Mouse (Mus musculus) embryonic facial prominence, embryonic 13.5 days (tissue): ENCODE measurements around the gene Atp23. TPM values are rescaled to one million over a fixed set of nuclear protein-coding genes. Genes with fewer than 3 reads are reported as not detected.

ENCODE experiments used
- ATAC-seq: fragments of 200-750 bp; cut with Nextera tagmentation; 2 replicates; pipeline ENCODE4 v1.8.0; 2017; ENCODE audit warnings: low read depth; ENCODE audit not compliant: insufficient number of reproducible peaks, insufficient read depth, low FRiP score, low TSS enrichment
- H3K27ac ChIP-seq: fragments of 300-500 bp; sonication (generic); 2 replicates; pipeline ENCODE4 v1.5.1; 2015; ENCODE audit warnings: moderate library complexity, mild to moderate bottlenecking, inconsistent platforms
- H3K27me3 ChIP-seq: fragments of 300-500 bp; sonication (generic); 2 replicates; pipeline ENCODE4 v1.6.1; 2015; ENCODE audit warnings: mild to moderate bottlenecking, inconsistent platforms
- H3K36me3 ChIP-seq: fragments of 300-500 bp; sonication (generic); 2 replicates; pipeline ENCODE4 v1.6.1; 2015; ENCODE audit warnings: mild to moderate bottlenecking, inconsistent platforms
- H3K4me1 ChIP-seq: fragments of 300-500 bp; sonication (generic); 2 replicates; pipeline ENCODE4 v1.6.1; 2015; ENCODE audit warnings: inconsistent platforms
- H3K4me2 ChIP-seq: fragments of 300-500 bp; sonication (generic); 2 replicates; pipeline ENCODE4 v1.6.1; 2015; ENCODE audit warnings: moderate library complexity, mild to moderate bottlenecking, inconsistent platforms
- H3K4me3 ChIP-seq: fragments of 300-500 bp; sonication (generic); 2 replicates; pipeline ENCODE4 v1.5.1; 2015; ENCODE audit warnings: mild to moderate bottlenecking, inconsistent platforms
- H3K9ac ChIP-seq: fragments of 300-500 bp; sonication (generic); 2 replicates; pipeline ENCODE4 v1.6.1; 2015; ENCODE audit warnings: mild to moderate bottlenecking, inconsistent platforms
- H3K9me3 ChIP-seq: fragments of 300-500 bp; sonication (generic); 2 replicates; pipeline ENCODE4 v1.6.1; 2016; ENCODE audit warnings: inconsistent platforms
- WGBS: fragments of 180-500 bp; shearing (Covaris S2); methylation state at CpG from one replicate; pipeline ENCODE4 v1.1.7; 2015; ENCODE audit warnings: mixed read lengths; 5-methylcytosine and 5-hydroxymethylcytosine counted together
- polyA plus RNA-seq: library from polyadenylated mRNA; unstranded; fragments of >200 nt; fragmentation: Nextera tagmentation; extraction: Ambion mirVana; gene quantifications from 2 replicates; pipeline ENCODE4 v1.2.1, GENCODE M21; 2015

Atp23 gene
- polyA plus RNA-seq, 1 experiment from 2014 or later, result 19.9 TPM

- H3K4me1 ChIP-seq, result peaks cover 4% of the 10 kb centered on the region; the same call in 1 of the 2 replicates
- ATAC-seq, result no peak
Observed at GRCm38 (mm10) chr10:126906811-126907210, 5.7 kb upstream of the Atp23 start.

GRCm38 (mm10) chr10:126905650-126906075 lies 4.5 kb upstream of the Atp23 start:
- Histone ChIP-seq H3K4me1 (peaks cover 11% of the 10 kb centered on the region), H3K27me3 (no peaks in the 10 kb centered on the region), H3K9me3 (no peaks in the 10 kb centered on the region), H3K36me3 (no peaks in the 10 kb centered on the region), H3K4me2 (peak overlapping the region; percentile 77), H3K27ac (peak overlapping the region; percentile 81), H3K4me3 (peak overlapping the region; percentile 50), H3K9ac (peak overlapping the region; percentile 71)
- ATAC-seq, result peak; percentile 62; the same call in 1 of the 2 replicates
- WGBS, result 1% methylated on average over 30 of the region's 30 CpGs

More at GRCm38 (mm10) chr10:126906811-126907210, 5.7 kb upstream of the Atp23 start:
- Histone ChIP-seq H3K27ac (no peak overlapping the region), H3K36me3 (no peaks in the 10 kb centered on the region), H3K4me3 (no peak overlapping the region), H3K9me3 (no peaks in the 10 kb centered on the region), H3K9ac (no peak overlapping the region), H3K27me3 (no peaks in the 10 kb centered on the region), H3K4me2 (no peak overlapping the region)
- 90% methylated on average over 5 of the region's 5 CpGs for WGBS

DNA sequence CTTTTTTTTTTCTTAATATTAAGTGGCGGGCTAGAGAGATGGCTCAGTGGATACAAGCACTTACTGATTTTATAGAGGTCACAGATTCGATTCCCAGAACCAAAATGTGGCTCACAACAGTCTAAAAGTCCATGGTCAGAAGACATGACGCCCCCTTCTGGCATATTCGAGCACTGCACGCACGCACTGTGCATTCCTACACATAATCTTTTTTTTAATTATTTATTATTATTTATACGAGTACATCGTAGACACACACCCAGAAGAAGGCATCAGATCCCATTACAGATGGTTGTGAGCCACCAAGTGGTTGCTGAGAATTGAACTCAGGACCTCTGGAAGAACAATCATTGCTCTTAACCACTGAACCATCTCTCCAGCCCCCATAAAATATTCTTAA lies 3.9 kb upstream of the Atp23 start:
- Histone ChIP-seq H3K4me3 (peak overlapping the region; percentile 50), H3K36me3 (no peaks in the 10 kb centered on the region), H3K4me1 (peaks cover 16% of the 10 kb centered on the region), H3K27ac (peak overlapping the region; percentile 81), H3K9me3 (no peaks in the 10 kb centered on the region), H3K9ac (no peak overlapping the region), H3K4me2 (peak overlapping the region; percentile 77), H3K27me3 (no peaks in the 10 kb centered on the region)
- no peak for ATAC-seq
- 72% methylated on average over 8 of the region's 8 CpGs for WGBS

- H3K9ac ChIP-seq, result no peak overlapping the region
- WGBS, result 29% methylated on average over 5 of the region's 5 CpGs
- ATAC-seq, result no peak
- H3K36me3 ChIP-seq, result no peaks in the 10 kb centered on the region
- H3K4me2 ChIP-seq, result no peak overlapping the region
- H3K9me3 ChIP-seq, result no peaks in the 10 kb centered on the region
- no peaks in the 10 kb centered on the region for H3K27me3 ChIP-seq
- H3K4me1 ChIP-seq, result peaks cover 20% of the 10 kb centered on the region
- no peak overlapping the region for H3K4me3 ChIP-seq
- no peak overlapping the region for H3K27ac ChIP-seq
Observed at GRCm38 (mm10) chr10:126904221-126904620, 3.1 kb upstream of the Atp23 start.

GRCm38 (mm10) chr10:126901488-126901843 lies 311 bp upstream of the Atp23 start:
- under 1% methylated on average over 4 of the region's 4 CpGs for WGBS
- no peak for ATAC-seq
- Histone ChIP-seq H3K9ac (no peak overlapping the region), H3K27ac (no peak overlapping the region), H3K4me1 (peaks cover 20% of the 10 kb centered on the region), H3K4me3 (peak overlapping the region; percentile 80), H3K27me3 (no peaks in the 10 kb centered on the region), H3K36me3 (peaks cover 13% of the 10 kb centered on the region), H3K4me2 (peak overlapping the region; percentile 97), H3K9me3 (no peaks in the 10 kb centered on the region)

- no peak for ATAC-seq
- Histone ChIP-seq H3K36me3 (peaks cover 59% of the 10 kb centered on the region), H3K4me1 (peaks cover 15% of the 10 kb centered on the region), H3K27me3 (no peaks in the 10 kb centered on the region), H3K4me2 (no peak overlapping the region), H3K9me3 (no peaks in the 10 kb centered on the region), H3K4me3 (no peak overlapping the region), H3K27ac (no peak overlapping the region), H3K9ac (no peak overlapping the region)
- 44% methylated on average over 6 of the region's 6 CpGs for WGBS
Observed at GRCm38 (mm10) chr10:126895891-126896290, 5.3 kb downstream of the Atp23 start.

DNA sequence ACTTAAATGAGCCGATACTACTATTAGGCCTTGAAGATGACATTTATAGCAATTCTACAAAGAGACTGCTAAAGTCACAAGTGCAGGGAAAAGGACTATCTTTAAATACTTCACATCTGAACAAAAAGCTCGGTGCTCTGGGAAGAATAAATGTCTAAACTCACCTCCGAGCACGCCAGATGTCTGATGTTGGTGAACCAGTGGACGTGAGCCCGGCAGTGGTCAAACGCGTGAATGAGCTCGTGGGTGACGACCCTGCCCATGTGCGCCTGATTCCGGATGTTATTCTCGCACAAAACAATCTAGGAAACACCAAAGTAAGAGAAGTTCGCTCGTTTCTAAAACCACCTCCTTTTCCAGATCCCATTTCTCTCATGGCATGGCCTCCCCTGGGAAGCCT lies 7.1 kb downstream of the Atp23 start:
- Histone ChIP-seq H3K4me1 (0 out of 2 replicates have a peak, but pooled peaks cover 3% of the 10 kb centered on the region), H3K4me3 (no peak overlapping the region), H3K9ac (no peak overlapping the region), H3K27ac (no peak overlapping the region), H3K27me3 (no peaks in the 10 kb centered on the region), H3K9me3 (no peaks in the 10 kb centered on the region), H3K36me3 (peaks cover 77% of the 10 kb centered on the region), H3K4me2 (no peak overlapping the region)
- 94% methylated on average over 15 of the region's 15 CpGs for WGBS
- ATAC-seq, result no peak

DNA sequence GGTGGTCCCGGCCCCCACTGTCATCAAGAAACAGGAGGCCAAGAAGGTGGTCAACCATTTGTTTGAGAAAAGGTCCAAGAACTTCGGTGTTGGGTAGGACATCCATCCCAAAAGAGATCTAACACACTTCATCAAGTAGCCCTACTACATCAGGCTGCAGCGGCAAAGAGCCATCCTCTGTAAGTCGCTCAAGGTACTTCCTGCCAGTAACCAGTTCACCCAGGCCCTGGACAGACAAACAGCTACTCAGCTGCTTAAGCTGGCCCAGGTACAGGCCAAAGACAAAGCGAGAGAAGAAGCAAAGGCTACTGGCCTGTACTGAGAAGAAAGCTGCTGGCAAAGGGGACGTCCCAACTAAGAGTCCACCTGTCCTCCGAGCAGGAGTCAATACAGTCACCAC lies 8.0 kb downstream of the Atp23 start:
- no peak for ATAC-seq
- H3K9me3 ChIP-seq, result peaks cover 3% of the 10 kb centered on the region; the same call in 1 of the 2 replicates
- 97% methylated on average over 7 of the region's 7 CpGs for WGBS

DNA sequence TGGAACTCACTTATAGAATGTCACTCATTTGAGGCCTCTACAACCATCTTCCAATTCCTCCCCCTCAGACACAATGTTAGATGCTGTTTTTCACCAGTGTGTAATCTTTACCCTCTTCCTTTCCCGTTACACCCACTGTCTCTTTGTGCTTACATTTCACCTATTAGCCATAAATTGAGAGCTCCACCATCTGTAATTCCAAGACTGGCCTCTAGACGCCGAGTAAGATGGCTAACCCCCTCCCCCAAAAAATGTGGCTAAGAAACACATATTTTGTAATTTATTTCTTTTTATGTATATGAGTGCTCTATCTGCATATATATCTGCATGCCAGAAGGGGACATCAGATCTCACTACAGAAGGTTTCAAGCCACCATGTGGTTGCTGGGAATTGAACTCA lies 27.4 kb downstream of the Atp23 start:
- Histone ChIP-seq H3K27ac (no peak overlapping the region), H3K4me3 (no peak overlapping the region), H3K9ac (no peak overlapping the region), H3K9me3 (no peaks in the 10 kb centered on the region), H3K4me1 (0 out of 2 replicates have a peak, but pooled peaks cover 6% of the 10 kb centered on the region), H3K4me2 (no peak overlapping the region), H3K27me3 (no peaks in the 10 kb centered on the region), H3K36me3 (no peaks in the 10 kb centered on the region)
- no peak for ATAC-seq
- 88% methylated on average over 3 of the region's 3 CpGs for WGBS

More for the DNA sequence above, 8.0 kb downstream of the Atp23 start:
- H3K4me3 ChIP-seq, result no peak overlapping the region
- H3K4me2 ChIP-seq, result no peak overlapping the region
- 0 out of 2 replicates have a peak, but pooled peaks cover 3% of the 10 kb centered on the region for H3K4me1 ChIP-seq
- H3K27ac ChIP-seq, result no peak overlapping the region
- peaks cover 78% of the 10 kb centered on the region for H3K36me3 ChIP-seq
- H3K27me3 ChIP-seq, result no peaks in the 10 kb centered on the region
- no peak overlapping the region for H3K9ac ChIP-seq

GRCm38 (mm10) chr10:126872256-126872655 lies 28.9 kb downstream of the Atp23 start:
- Histone ChIP-seq H3K27ac (no peak overlapping the region), H3K9ac (no peak overlapping the region), H3K4me2 (no peak overlapping the region), H3K27me3 (no peaks in the 10 kb centered on the region), H3K36me3 (no peaks in the 10 kb centered on the region), H3K4me1 (0 out of 2 replicates have a peak, but pooled peaks cover 6% of the 10 kb centered on the region), H3K9me3 (no peaks in the 10 kb centered on the region), H3K4me3 (no peak overlapping the region)
- no peak for ATAC-seq
- WGBS, result 66% methylated on average over 5 of the region's 5 CpGs

GRCm38 (mm10) chr10:126869372-126870318 lies 31.5 kb downstream of the Atp23 start:
- no peaks in the 10 kb centered on the region for H3K27me3 ChIP-seq
- H3K27ac ChIP-seq, result no peak overlapping the region
- no peaks in the 10 kb centered on the region for H3K9me3 ChIP-seq
- peak overlapping the region; percentile 45 for H3K4me2 ChIP-seq
- WGBS, result 22% methylated on average over 23 of the region's 23 CpGs
- peak overlapping the region; percentile 23 for H3K4me3 ChIP-seq
- H3K4me1 ChIP-seq, result 0 out of 2 replicates have a peak, but pooled peaks cover 6% of the 10 kb centered on the region
- no peak for ATAC-seq
- H3K36me3 ChIP-seq, result no peaks in the 10 kb centered on the region
- no peak overlapping the region for H3K9ac ChIP-seq

DNA sequence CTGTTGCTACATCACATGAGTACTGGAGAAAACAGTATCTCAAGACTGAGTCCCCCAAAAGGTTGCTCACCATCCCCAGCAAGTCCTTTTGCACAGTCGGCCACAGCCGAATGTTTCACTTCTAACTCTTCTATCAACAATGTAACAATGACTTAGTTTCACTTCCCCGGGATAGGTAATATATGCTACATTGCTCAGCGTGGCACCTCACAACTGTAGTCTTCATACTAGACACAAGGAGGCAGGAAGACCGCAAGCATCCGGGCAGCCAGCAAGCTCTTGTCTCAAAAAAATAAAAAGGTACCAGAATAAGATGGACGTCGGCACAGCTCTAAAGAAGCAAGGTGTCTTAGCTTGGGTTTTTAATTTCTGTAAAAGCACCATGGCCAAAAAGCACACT lies 35.9 kb downstream of the Atp23 start:
- Histone ChIP-seq H3K4me1 (0 out of 2 replicates have a peak, but pooled peaks cover 6% of the 10 kb centered on the region), H3K27me3 (no peaks in the 10 kb centered on the region), H3K27ac (no peak overlapping the region), H3K36me3 (no peaks in the 10 kb centered on the region), H3K9ac (no peak overlapping the region), H3K4me3 (no peak overlapping the region), H3K4me2 (no peak overlapping the region), H3K9me3 (no peaks in the 10 kb centered on the region)
- ATAC-seq, result no peak
- 89% methylated on average over 8 of the region's 8 CpGs for WGBS
